Mouse (Mus musculus) neutrophil, adult 65 days (primary cell): Measurements from ENCODE around the gene Miip. TPM values are rescaled to one million over a fixed set of nuclear protein-coding genes. Genes with fewer than 3 reads are reported as not detected.

Experiments used
- total RNA-seq: library from RNA; stranded (reverse); gene quantifications from 2 replicates; pipeline ENCODE4 v1.2.4, GENCODE M21; 2023

The Miip gene
- 25.1 and 38.1 TPM in 2 replicates for total RNA-seq

GRCm38 (mm10) chr4:147868450-147869031, at the start of gene Miip, which contains the start of gene Fv1:
TSS of gene Miip (minus strand) at chr4:147868816.
TSS of gene Fv1 (plus strand) at chr4:147868979.

GRCm38 (mm10) chr4:147904313-147905089, 35.9 kb upstream of the Miip start, which contains the start of gene Mfn2:
TSS of gene Mfn2 (minus strand) at chr4:147904704.

DNA sequence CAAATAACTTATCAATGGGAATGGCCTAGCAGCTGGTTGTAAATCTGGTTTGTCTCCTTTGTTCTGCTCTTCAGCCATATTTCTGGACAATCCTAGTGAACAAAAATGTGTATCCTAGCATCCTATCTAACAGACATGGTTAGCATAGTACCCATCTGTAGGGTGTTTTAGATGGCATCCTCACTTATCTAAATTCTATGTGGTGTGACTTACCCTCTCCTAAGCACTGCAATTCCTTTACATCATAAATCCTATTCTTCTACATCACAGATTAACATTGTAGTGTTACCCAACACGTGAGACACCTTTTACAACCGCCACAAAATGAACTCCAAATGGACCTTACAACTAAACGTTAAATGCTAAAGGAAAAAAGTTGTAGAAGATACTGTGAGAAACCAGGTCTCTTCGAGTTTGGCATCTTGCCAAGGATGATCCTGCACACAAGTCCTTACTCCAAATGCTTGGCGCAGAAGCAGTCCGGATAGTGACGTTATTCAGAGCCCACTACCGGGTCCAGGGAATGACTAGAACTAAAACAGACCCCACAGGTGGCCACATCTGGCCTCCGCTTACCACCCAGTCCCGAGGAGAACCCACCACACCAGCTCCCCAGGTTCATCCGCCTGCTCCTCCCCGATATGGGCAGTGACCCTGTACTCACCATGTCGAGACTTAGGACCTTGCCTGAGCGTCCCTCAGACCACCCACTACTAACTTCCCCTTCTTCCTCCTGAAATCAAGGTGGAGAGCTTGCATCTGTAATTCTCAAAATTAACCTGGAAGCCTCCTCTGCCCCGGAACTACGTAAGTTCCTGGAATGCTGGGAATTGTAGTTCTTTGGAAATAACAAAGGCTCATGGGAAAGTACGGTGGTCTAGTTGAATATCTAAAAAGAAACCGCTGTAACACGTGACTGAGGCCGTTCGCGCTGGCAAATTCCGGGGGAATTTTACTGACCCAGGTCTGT, 20.7 kb downstream of the Miip start, which contains the start of gene Zfp933:
Gene Zfp933, minus strand, starts transcription at position 753 of the 970 bp plus-strand sequence.

Other genes with a start within 250 kb of the Miip start
- 0.25 TPM in 1 of 2 replicates, not detected in the other for gene Zfp979, start 226.3 kb downstream of the Miip start, total RNA-seq
- gene Zfp534, start 166.3 kb downstream of the Miip start, total RNA-seq: not detected in 2 replicates
- gene Zfp984, start 59.0 kb downstream of the Miip start, total RNA-seq: 7.7 and 8.7 TPM in 2 replicates
- 1.6 and 2.9 TPM in 2 replicates for gene Zfp933, start 20.4 kb downstream of the Miip start, total RNA-seq
- 3.2 and 4.5 TPM in 2 replicates for gene Fv1, start 163 bp upstream of the Miip start, total RNA-seq
- 67.5 and 70.7 TPM in 2 replicates for gene Mfn2, start 35.9 kb upstream of the Miip start, total RNA-seq
- gene Plod1, start 68.0 kb upstream of the Miip start, total RNA-seq: 19.2 and 20.5 TPM in 2 replicates
- gene 2510039O18Rik, start 72.1 kb upstream of the Miip start, total RNA-seq: 54.9 and 75.9 TPM in 2 replicates
- not detected in 2 replicates for gene Nppb, start 117.0 kb upstream of the Miip start, total RNA-seq
- gene Nppa, start 131.9 kb upstream of the Miip start, total RNA-seq: not detected in 2 replicates
- 13.2 and 21.3 TPM in 2 replicates for gene Clcn6, start 170.0 kb upstream of the Miip start, total RNA-seq
- 10.2 and 10.7 TPM in 2 replicates for gene Mthfr, start 170.3 kb upstream of the Miip start, total RNA-seq
- 72.4 and 83.5 TPM in 2 replicates for gene Agtrap, start 219.2 kb upstream of the Miip start, total RNA-seq